Mouse (Mus musculus): ENCODE data around the gene Taar6.

The Taar6 gene

DNA sequence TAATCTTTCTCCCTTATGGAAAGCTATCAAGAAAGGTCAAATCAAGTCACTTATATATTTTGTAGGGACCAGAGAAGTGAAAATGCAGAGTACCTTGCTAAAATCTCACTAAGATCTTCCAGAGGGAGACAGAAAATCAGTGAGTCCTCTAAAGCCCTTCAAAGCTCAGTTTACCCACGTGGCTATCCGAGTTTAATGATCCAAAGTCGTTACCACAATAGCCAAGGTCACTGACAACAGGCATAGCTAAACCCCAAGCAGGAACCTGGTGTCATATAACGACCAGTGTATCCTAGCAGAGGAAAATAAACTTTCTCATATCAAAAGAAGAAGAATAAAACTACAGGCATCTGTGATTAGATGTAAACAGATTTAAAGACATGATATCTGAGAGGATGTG is 47.8 kb downstream of the Taar6 start:
- DNase-seq (ENCODE audit: low spot score in 2 of 2) = no peak
